Mouse (Mus musculus) cerebellum, adult 2 months (tissue): ENCODE data around the gene Tcp1. TPM values are rescaled to one million over a fixed set of nuclear protein-coding genes. Genes with fewer than 3 reads are reported as not detected.
"Not testable (repeated sequence)": the region's sequence is repeated elsewhere in the genome, so short reads cannot be mapped to it uniquely, and the experiment has no call there.

ENCODE experiments used
- DNase-seq, 2 experiments: peaks; one replicate each; pipeline ENCODE4 v3.0.0; 2021
- H3K27ac ChIP-seq: fragments of 200-500 bp; 2 replicates; pipeline ENCODE4 v1.5.1; 2012; ENCODE audit warnings: low read length, control low read depth, inconsistent platforms; ENCODE audit not compliant: insufficient read depth
- H3K27me3 ChIP-seq: fragments of 200-500 bp; 2 replicates; pipeline ENCODE4 v1.6.1; 2012; ENCODE audit warnings: inconsistent platforms, mild to moderate bottlenecking, low read length, moderate library complexity; ENCODE audit not compliant: control insufficient read depth, insufficient read depth
- H3K4me1 ChIP-seq: fragments of 200-500 bp; 2 replicates; pipeline ENCODE4 v1.6.1; 2011; ENCODE audit warnings: low read length; ENCODE audit not compliant: control insufficient read depth, insufficient read depth
- H3K4me3 ChIP-seq: fragments of 200-500 bp; replicated peaks from 2 replicates; pipeline ENCODE3; 2011; ENCODE audit warnings: mild to moderate bottlenecking, low read depth, low read length, control low read depth; ENCODE audit not compliant: insufficient read depth
- CTCF ChIP-seq: fragments of 200-500 bp; IDR thresholded peaks from 2 replicates; pipeline ENCODE4 v1.5.1; 2011; ENCODE audit warnings: low read depth, mild to moderate bottlenecking, control low read depth, low read length, moderate library complexity, borderline replicate concordance; ENCODE audit not compliant: insufficient read depth
- POLR2A ChIP-seq: fragments of 200-500 bp; IDR thresholded peaks from 2 replicates; pipeline ENCODE4 v1.6.1; 2011; ENCODE audit warnings: low read length, control low read depth, borderline replicate concordance; ENCODE audit not compliant: insufficient read depth
- WGBS: fragments of 180-500 bp; shearing (Covaris S2); methylation state at CpG from one replicate; pipeline ENCODE4 v1.1.7; 2018; 5-methylcytosine and 5-hydroxymethylcytosine counted together
- polyA plus RNA-seq: library from polyadenylated mRNA; depleted of rRNA; stranded (reverse); fragments of >200 nt; gene quantifications from 2 replicates; pipeline ENCODE4 v1.2.3, GENCODE M21; 2012

The Tcp1 gene
- polyA plus RNA-seq, 1 experiment, result 145 TPM

GRCm38 (mm10) chr17:12886620-12887019, 28.9 kb upstream of the Tcp1 start:
- TF ChIP-seq CTCF, result no peak
- TF ChIP-seq POLR2A, result no peak
- 53% methylated on average over 6 of the region's 6 CpGs for WGBS
- Histone ChIP-seq H3K27ac (no peak overlapping the region), H3K4me1 (no peaks in the 10 kb centered on the region; the same call in 1 of the 2 replicates), H3K27me3 (no peaks in the 10 kb centered on the region), H3K4me3 (no peak overlapping the region)
- DNase-seq, result no peak

GRCm38 (mm10) chr17:12887021-12887775, 28.3 kb upstream of the Tcp1 start:
- no peak overlapping the region for H3K4me3 ChIP-seq
- no peak for DNase-seq
- H3K4me1 ChIP-seq, result no peaks in the 10 kb centered on the region; the same call in 1 of the 2 replicates
- no peak overlapping the region for H3K27ac ChIP-seq
- WGBS, result 50% methylated on average over 15 of the region's 15 CpGs
- TF ChIP-seq POLR2A (no peak), CTCF (no peak)
- H3K27me3 ChIP-seq, result no peaks in the 10 kb centered on the region

GRCm38 (mm10) chr17:12891054-12891453, 24.4 kb upstream of the Tcp1 start:
- Histone ChIP-seq H3K27me3 (no peaks in the 10 kb centered on the region), H3K27ac (no peak overlapping the region), H3K4me1 (no peaks in the 10 kb centered on the region; the same call in 1 of the 2 replicates), H3K4me3 (no peak overlapping the region)
- DNase-seq, result peak in 1 of 2 experiments; percentile 20
- TF ChIP-seq CTCF, result no peak
- no peak for TF ChIP-seq POLR2A
- WGBS, result 32% methylated on average over 4 of the region's 4 CpGs

GRCm38 (mm10) chr17:12892033-12892432, 23.5 kb upstream of the Tcp1 start:
- no peak for TF ChIP-seq CTCF
- TF ChIP-seq POLR2A, result no peak
- H3K4me1 ChIP-seq, result no peaks in the 10 kb centered on the region; the same call in 1 of the 2 replicates
- H3K27ac ChIP-seq, result no peak overlapping the region
- no peak for DNase-seq
- WGBS, result 96% methylated on average over 9 of the region's 9 CpGs
- H3K27me3 ChIP-seq, result no peaks in the 10 kb centered on the region
- no peak overlapping the region for H3K4me3 ChIP-seq

- WGBS, result 76% methylated on average over 5 of the region's 5 CpGs
- DNase-seq, result no peak
- H3K4me1 ChIP-seq, result no peaks in the 10 kb centered on the region
- H3K4me3 ChIP-seq, result no peak overlapping the region
- H3K27me3 ChIP-seq, result no peaks in the 10 kb centered on the region
- TF ChIP-seq POLR2A, result no peak
- TF ChIP-seq CTCF, result no peak
- no peak overlapping the region for H3K27ac ChIP-seq
These were observed 17.8 kb upstream of the Tcp1 start for GRCm38 (mm10) chr17:12897674-12898073.

GRCm38 (mm10) chr17:12898607-12899006, 16.9 kb upstream of the Tcp1 start:
- not testable (repeated sequence) for H3K4me1 ChIP-seq, H3K27ac ChIP-seq

GRCm38 (mm10) chr17:12902291-12902690, 13.2 kb upstream of the Tcp1 start:
- Histone ChIP-seq H3K27ac (no peak overlapping the region), H3K4me3 (no peak overlapping the region), H3K4me1 (no peaks in the 10 kb centered on the region), H3K27me3 (no peaks in the 10 kb centered on the region)
- no peak for DNase-seq
- 94% methylated on average over 6 of the region's 6 CpGs for WGBS
- TF ChIP-seq POLR2A (no peak), CTCF (no peak)

More at GRCm38 (mm10) chr17:12898607-12899006, 16.9 kb upstream of the Tcp1 start:
- 22% methylated on average over 2 of the region's 2 CpGs for WGBS
- H3K4me3 ChIP-seq, DNase-seq, H3K27me3 ChIP-seq: not testable (repeated sequence)
